ENCODE assay signal across 22 mouse cellular contexts in the genomic region with DNA sequence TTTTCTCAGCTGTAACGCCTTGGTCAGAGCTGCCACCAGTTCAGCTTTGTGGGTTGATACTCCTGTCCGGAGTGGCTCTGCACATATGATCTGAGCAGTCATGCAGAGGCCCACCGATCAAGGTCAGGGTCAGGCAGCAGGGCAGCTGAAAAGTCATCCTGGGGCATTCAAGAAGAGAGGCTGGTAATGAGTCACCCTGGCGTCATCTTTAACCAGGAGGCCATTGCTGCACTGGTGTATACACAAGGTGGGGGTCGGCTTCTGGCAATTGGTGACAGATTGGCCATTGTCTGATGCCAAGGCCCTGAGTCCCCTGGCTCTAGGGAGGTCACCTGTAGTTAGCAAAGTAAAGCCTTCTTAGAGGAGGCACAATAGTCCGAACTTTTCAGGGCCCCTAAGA. TPM values are rescaled to one million over a fixed set of nuclear protein-coding genes. Genes with fewer than 3 reads are reported as not detected.
A peak's percentile ranks its signal among the peaks of the same experiment; 100 is the strongest.
DNase-seq lines count a peak whose midpoint lies in the region; ATAC-seq lines count a peak whose summit lies in the region.
"Had no signal": no experiment of that assay in that cellular context is flagged by ENCODE, and none has a peak within 500 bp of the region (broad histone marks: within the 10 kb centered on the region; RNA-seq: fewer than 3 reads in every experiment).

No protein-coding gene starts in this region.

- peak; percentile 54 for DNase-seq in cerebellum, adult 9-11 months
- DNase-seq in heart, adult 8-10 months (ENCODE audit: low spot score): no peak
- DNase-seq in 416B (ENCODE audit: low read depth): peak; percentile 83
- DNase-seq in adrenal gland, postnatal 25 days: peak; percentile 35
- no peak for DNase-seq in layer of hippocampus, adult 8-10 months (ENCODE audit: low spot score in 2 of 2)
- no peak for DNase-seq in layer of hippocampus, postnatal 14 days (ENCODE audit: low spot score in 2 of 2)
- DNase-seq: cerebellum, adult 18-20 months; cerebellum, postnatal 36 days; forebrain, postnatal 0 days; kidney, adult 8-10 months; kidney, postnatal 25 days; left cerebral cortex, postnatal 4 days; thymus, adult 2 months had no signal

- no peaks in the 10 kb centered on the region for H3K9me3 ChIP-seq in heart, embryonic 16.5 days (replicated peaks; ENCODE audit: control insufficient read depth, low read length)
- H3K9me3 ChIP-seq: forebrain, embryonic 10.5 days; midbrain, embryonic 10.5 days had no signal

- peak overlapping the region; percentile 14; the same call in 1 of the 2 replicates for H3K27ac ChIP-seq in heart, embryonic 16.5 days (ENCODE audit: low read length)
- H3K27ac ChIP-seq: forebrain, embryonic 10.5 days; left cerebral cortex, adult 2 months; macrophage; midbrain, embryonic 10.5 days had no signal

- H3K9ac ChIP-seq in heart, embryonic 16.5 days (ENCODE audit: low read length): no peak overlapping the region
- H3K9ac ChIP-seq: forebrain, postnatal 0 days had no signal

- 0 out of 2 replicates have a peak, but pooled peaks cover 4% of the 10 kb centered on the region for H3K36me3 ChIP-seq in heart, embryonic 16.5 days (ENCODE audit: control insufficient read depth, insufficient read depth)

- no peaks in the 10 kb centered on the region for H3K27me3 ChIP-seq in heart, embryonic 16.5 days (ENCODE audit: control insufficient read depth, insufficient read depth, low read length)

- H3K4me2 ChIP-seq in heart, embryonic 16.5 days (ENCODE audit: low read depth, low read length): no peak overlapping the region

- ATAC-seq in cerebellum, adult (ENCODE audit: insufficient number of reproducible peaks, low FRiP score, low TSS enrichment): no peak
- no peak for ATAC-seq in heart, embryonic 16.5 days (replicated peaks; ENCODE audit: extremely low read depth, insufficient read depth, low FRiP score)
- ATAC-seq: forebrain, postnatal 0 days had no signal

- WGBS in heart, embryonic 16.5 days: 69% methylated on average over 6 of the region's 6 CpGs

- no peak overlapping the region for H3K4me3 ChIP-seq in heart, embryonic 16.5 days (ENCODE audit: low read length)

- H3K4me1 ChIP-seq in heart, embryonic 16.5 days (ENCODE audit: control insufficient read depth, insufficient read depth, low read length): no peaks in the 10 kb centered on the region

RNA-seq across cellular contexts. Expression of a gene that starts 0.9 kb away (rescaled TPM):
- 81.6 and 82.1 TPM in 2 replicates for polyA plus RNA-seq in heart, embryonic 16.5 days (2015; fragmentation: Nextera tagmentation; extraction: Ambion mirVana)
- total RNA-seq in heart, adult 8-10 months (2022): 10 to 100 TPM; 79.6 to 97.6 (median 89.8) TPM
- total RNA-seq in adrenal gland, postnatal 25 days (2021): 62.2 and 70.3 TPM in 2 replicates
- total RNA-seq in layer of hippocampus, adult 8-10 months (2022): 10 to 100 TPM; 53.2 to 76.7 (median 67.9) TPM
- total RNA-seq in layer of hippocampus, postnatal 14 days (2021): 10 to 100 TPM; 90.2 to 90.8 TPM

RNA-seq across cellular contexts. Expression of a gene that starts 25.9 kb away (rescaled TPM):
- 0.49 and 0.59 TPM in 2 replicates for polyA plus RNA-seq in heart, embryonic 16.5 days (2015; fragmentation: Nextera tagmentation; extraction: Ambion mirVana)
- total RNA-seq in heart, adult 8-10 months (2022): not detected
- total RNA-seq in adrenal gland, postnatal 25 days (2021): not detected in 2 replicates
- 10 to 100 TPM; 14.0 to 17.1 (median 15.5) TPM for total RNA-seq in layer of hippocampus, adult 8-10 months (2022)
- 10 to 100 TPM; 19.7 to 23.6 TPM for total RNA-seq in layer of hippocampus, postnatal 14 days (2021)
- total RNA-seq: gastrocnemius, adult 8-10 months; granulocyte monocyte progenitor cell, adult 5-6 weeks; liver, adult 2 months had no signal
- polyA plus RNA-seq: liver, adult 2 months; macrophage had no signal

RNA-seq across cellular contexts. Expression of a gene that starts 50.9 kb away (rescaled TPM):
- polyA plus RNA-seq in heart, embryonic 16.5 days (2015; fragmentation: Nextera tagmentation; extraction: Ambion mirVana): 8.5 and 9.0 TPM in 2 replicates
- 10 to 100 TPM; 22.6 to 32.9 (median 28.8) TPM for total RNA-seq in heart, adult 8-10 months (2022)
- total RNA-seq in adrenal gland, postnatal 25 days (2021): 47.1 and 57.3 TPM in 2 replicates
- 10 to 100 TPM; 43.3 to 50.2 (median 47.1) TPM for total RNA-seq in layer of hippocampus, adult 8-10 months (2022)
- 10 to 100 TPM; 49.0 to 54.2 TPM for total RNA-seq in layer of hippocampus, postnatal 14 days (2021)

Comparison
In these comparisons a context has a peak if more than half of its experiments do, and no peak if none do; other contexts are left out.
1. DNase-seq: peak in cerebellum, adult 9-11 months (single experiment), 416B (single experiment) and adrenal gland, postnatal 25 days (single experiment); none in heart, adult 8-10 months (single experiment), layer of hippocampus, adult 8-10 months (0 of 2) and layer of hippocampus, postnatal 14 days (0 of 2).
2. RNA of a gene that starts 25.9 kb away (total RNA-seq): 19.7 to 23.6 TPM in layer of hippocampus, postnatal 14 days and 14.0 to 17.1 TPM in layer of hippocampus, adult 8-10 months; not detected in adrenal gland, postnatal 25 days and not detected in heart, adult 8-10 months; every median in the first group is over 10 times any median in the second.